Mouse (Mus musculus): ENCODE data around the gene Uso1.

DNA sequence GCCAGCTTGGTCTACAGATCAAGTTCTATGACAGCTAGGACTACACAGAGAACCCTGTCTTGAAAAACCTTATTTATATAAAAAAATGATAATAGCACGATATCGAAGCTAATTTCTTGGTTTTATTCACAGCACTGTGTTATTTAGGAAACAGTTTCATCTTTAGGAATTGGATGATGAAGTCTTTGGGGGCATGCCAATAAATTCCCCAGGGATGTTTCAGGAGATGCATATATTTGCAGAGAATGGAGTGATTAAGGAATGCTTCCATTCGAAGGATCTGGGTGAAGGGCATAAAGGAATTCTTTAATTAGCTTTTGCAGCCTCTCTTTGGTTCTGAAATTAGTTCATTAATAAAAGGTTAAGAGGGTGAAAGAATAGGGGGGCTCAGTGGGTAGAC is 12.3 kb upstream of the Uso1 start:
- TF ChIP-seq POLR2A (IDR thresholded peaks at IDR 0.05; ENCODE audit: control insufficient read depth, low read depth, low read length), result no peak
- no peak for TF ChIP-seq CTCF (IDR thresholded peaks at IDR 0.05; ENCODE audit: control insufficient read depth, insufficient read depth, insufficient replicate concordance, low read depth, low read length)
